Mouse (Mus musculus) embryonic fibroblast, embryonic 13.5 days (primary cell): Measurements from ENCODE around the gene Hist1h2ao.

ENCODE experiments used
- CTCF ChIP-seq: IDR thresholded peaks from 2 replicates; pipeline ENCODE4 v1.5.1; 2011; ENCODE audit warnings: mild to moderate bottlenecking, control low read depth, low read length, moderate library complexity, borderline replicate concordance; ENCODE audit not compliant: insufficient read depth
- POLR2A ChIP-seq: IDR thresholded peaks from 2 replicates; pipeline ENCODE4 v1.6.1; 2011; ENCODE audit warnings: low read depth, mild to moderate bottlenecking, control low read depth, low read length, moderate library complexity

DNA sequence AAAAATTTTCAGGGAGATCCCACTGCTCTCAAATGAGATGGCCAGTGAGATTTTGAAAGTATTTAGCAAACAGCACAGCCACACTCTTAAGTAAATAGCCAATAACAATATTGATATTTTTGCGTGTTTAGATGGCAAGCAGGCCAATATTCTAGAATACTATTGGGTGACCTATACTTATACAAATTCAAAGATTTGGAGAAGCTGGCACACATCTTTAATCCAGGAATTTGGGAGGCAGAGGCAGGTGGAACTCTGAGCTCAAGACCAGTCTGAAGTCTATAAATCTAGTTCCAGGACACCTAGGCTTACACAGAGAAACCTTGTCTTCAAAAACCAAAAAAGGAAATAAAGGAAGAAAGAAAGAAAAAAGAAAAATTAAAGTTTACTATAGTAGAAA, 28.6 kb upstream of the Hist1h2ao start:
- TF ChIP-seq CTCF (no peak), POLR2A (no peak)
